Mouse (Mus musculus): Measurements from ENCODE around the gene Gpr176.
A peak's percentile ranks its signal among the peaks of the same experiment; 100 is the strongest.

Gene Gpr176

GRCm38 (mm10) chr2:118373572-118374279 is 507 bp upstream of the Gpr176 start:
- DNase-seq (ENCODE audit: low spot score in 2 of 2) = peak; percentile 49 to 89

DNA sequence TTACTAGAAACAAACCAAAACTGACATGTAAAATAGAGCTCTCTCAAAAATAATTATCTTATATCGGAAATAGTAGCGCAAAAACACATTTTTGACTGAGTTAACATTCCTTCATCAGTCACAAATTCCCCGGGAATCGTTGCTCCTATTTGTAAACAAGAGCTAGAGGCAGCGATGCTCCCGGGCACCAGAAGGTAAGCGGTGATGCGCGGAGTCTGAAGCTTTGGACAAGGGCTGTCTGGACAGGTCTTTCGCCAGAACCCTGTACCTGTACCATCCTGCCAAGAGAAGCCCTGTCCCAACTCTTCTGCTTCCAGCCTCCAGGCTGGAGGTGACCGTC is 688 bp downstream of the Gpr176 start:
- no peak for DNase-seq (ENCODE audit: low spot score in 2 of 2)

- DNase-seq (ENCODE audit: low spot score in 2 of 2) = no peak
Observed at GRCm38 (mm10) chr2:118371841-118372240, 1.4 kb downstream of the Gpr176 start.

GRCm38 (mm10) chr2:118355138-118355719 is 18.0 kb downstream of the Gpr176 start:
- no peak for DNase-seq (ENCODE audit: low spot score in 2 of 2)

- no peak for DNase-seq (ENCODE audit: low spot score in 2 of 2)
Observed at GRCm38 (mm10) chr2:118353916-118354403, 19.3 kb downstream of the Gpr176 start.

DNA sequence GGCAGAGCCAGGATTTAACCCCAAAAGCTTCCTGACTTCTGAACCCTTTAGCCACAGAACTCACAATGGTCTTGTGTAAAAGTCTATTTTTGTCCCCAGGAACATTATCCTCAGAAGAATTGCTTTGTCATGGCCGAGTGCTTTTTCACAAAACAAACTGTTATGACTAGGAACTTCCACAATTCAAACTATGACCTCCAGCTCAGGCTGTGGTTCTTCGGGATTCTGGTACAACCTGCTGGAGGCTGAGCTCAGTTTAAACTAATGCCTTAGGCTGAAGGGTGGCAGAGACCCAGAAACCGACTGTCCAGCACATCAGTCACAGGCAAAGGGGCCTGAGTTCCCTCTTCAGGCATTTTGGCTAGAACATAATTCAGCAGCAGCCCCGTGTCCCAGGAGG is 19.7 kb downstream of the Gpr176 start:
- DNase-seq (ENCODE audit: low spot score in 2 of 2) = no peak

- no peak for DNase-seq (ENCODE audit: low spot score in 2 of 2)
Observed at GRCm38 (mm10) chr2:118345535-118345934, 27.7 kb downstream of the Gpr176 start.

- DNase-seq (ENCODE audit: low spot score in 2 of 2) = no peak
Observed at GRCm38 (mm10) chr2:118343897-118344296, 29.3 kb downstream of the Gpr176 start.

- no peak for DNase-seq (ENCODE audit: low spot score in 2 of 2)
Observed at GRCm38 (mm10) chr2:118341295-118341694, 31.9 kb downstream of the Gpr176 start.

DNA sequence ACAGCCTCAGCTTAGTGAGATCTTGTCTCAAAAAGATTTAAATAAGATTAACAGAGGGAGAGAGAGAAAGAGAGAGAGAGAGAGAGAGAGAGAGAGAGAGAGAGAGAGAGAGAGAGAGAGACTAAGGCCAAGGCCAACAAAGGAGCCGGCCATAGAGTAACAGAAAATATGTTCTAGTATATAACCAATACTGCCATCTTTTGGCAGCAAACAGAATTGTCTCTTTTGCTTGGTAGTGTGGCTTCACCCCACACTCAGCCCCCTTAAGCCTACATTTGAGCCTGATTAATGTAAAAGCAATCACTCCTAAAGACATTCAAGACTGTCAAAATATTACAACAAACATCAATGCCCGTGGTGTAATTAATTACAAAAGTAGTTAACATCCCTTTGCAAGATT is 37.1 kb downstream of the Gpr176 start:
- peak in 1 of 2 experiments; percentile 6 for DNase-seq (ENCODE audit: low spot score in 2 of 2)

GRCm38 (mm10) chr2:118322663-118323062 is 50.6 kb downstream of the Gpr176 start:
- no peak for DNase-seq (ENCODE audit: low spot score in 2 of 2)

- DNase-seq (ENCODE audit: low spot score in 2 of 2) = no peak
Observed at GRCm38 (mm10) chr2:118321804-118322203, 51.4 kb downstream of the Gpr176 start.

- DNase-seq (ENCODE audit: low spot score in 2 of 2) = no peak
Observed at GRCm38 (mm10) chr2:118321094-118321493, 52.1 kb downstream of the Gpr176 start.

GRCm38 (mm10) chr2:118320519-118320918 is 52.7 kb downstream of the Gpr176 start:
- DNase-seq (ENCODE audit: low spot score in 2 of 2) = no peak

DNA sequence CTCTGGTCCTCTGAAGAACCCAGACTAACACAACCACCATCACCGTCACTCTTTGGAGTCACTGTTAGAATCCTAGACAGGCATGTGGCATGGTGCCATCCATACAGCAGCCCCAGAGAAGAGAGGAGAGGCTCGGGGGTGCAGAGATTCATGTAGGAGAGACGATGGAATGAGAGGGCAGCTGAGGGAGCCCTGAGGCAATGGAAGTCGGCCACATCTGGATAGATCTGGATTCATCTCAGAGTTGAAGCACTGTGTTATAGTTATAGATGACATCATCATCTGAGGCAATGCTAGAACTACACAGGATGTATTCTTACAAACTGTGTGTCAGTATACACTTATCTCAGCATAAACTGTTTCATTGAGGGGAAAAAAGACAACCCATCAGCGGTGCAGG is 54.0 kb downstream of the Gpr176 start:
- no peak for DNase-seq (ENCODE audit: low spot score in 2 of 2)

- no peak for DNase-seq (ENCODE audit: low spot score in 2 of 2)
Observed at GRCm38 (mm10) chr2:118316939-118317338, 56.3 kb downstream of the Gpr176 start.

- DNase-seq (ENCODE audit: low spot score in 2 of 2) = no peak
Observed at GRCm38 (mm10) chr2:118315656-118316402, 57.4 kb downstream of the Gpr176 start.

- peak in 1 of 2 experiments; percentile 18 for DNase-seq (ENCODE audit: low spot score in 2 of 2)
Observed at GRCm38 (mm10) chr2:118307561-118307960, 65.7 kb downstream of the Gpr176 start.

DNA sequence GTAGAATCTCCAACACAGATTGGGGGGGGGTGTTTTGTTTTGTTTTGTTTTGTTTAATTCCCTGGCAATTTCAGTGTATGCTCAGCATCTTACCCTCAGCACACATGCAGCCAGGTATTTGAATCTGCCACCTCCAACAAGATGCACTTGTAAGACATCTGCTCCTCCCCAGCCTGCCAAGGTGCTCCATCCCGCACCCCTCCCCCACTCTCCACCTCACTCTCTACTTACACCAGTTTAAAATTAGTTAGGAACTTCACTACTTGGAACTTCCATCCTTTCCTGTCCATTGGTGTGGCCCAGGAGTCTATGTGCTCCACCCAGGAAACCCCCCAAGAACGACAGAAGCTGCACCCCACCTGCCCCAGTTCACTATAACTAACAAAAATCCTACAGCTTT is 66.3 kb downstream of the Gpr176 start:
- no peak for DNase-seq (ENCODE audit: low spot score in 2 of 2)

- DNase-seq (ENCODE audit: low spot score in 2 of 2) = no peak
Observed at GRCm38 (mm10) chr2:118306522-118306895, 66.7 kb downstream of the Gpr176 start.

- DNase-seq (ENCODE audit: low spot score in 2 of 2) = no peak
Observed at GRCm38 (mm10) chr2:118305827-118306521, 67.2 kb downstream of the Gpr176 start.

- DNase-seq (ENCODE audit: low spot score in 2 of 2) = peak; percentile 40 to 68
Observed at GRCm38 (mm10) chr2:118303456-118303855, 69.8 kb downstream of the Gpr176 start.

Data from natural killer cell, adult 2 months (primary cell).